Mouse (Mus musculus) kidney, adult 2 months (tissue): ENCODE data around the gene Asb8.

Experiments
- CTCF ChIP-seq: fragments of 200-500 bp; conservative IDR thresholded peaks from 2 replicates; pipeline ENCODE4 v1.5.1; 2011; ENCODE audit warnings: low read depth, mild to moderate bottlenecking, control low read depth, low read length, moderate library complexity, mixed read lengths; ENCODE audit not compliant: insufficient read depth, insufficient read length
- POLR2A ChIP-seq: fragments of 200-500 bp; IDR thresholded peaks from one replicate; pipeline ENCODE4 v1.6.1; 2011; ENCODE audit warnings: low read depth, low read length, control low read depth

GRCm38 (mm10) chr15:98142515-98142914, 22.9 kb downstream of the Asb8 start:
- TF ChIP-seq POLR2A (no peak), CTCF (no peak)
